Mouse (Mus musculus) hematopoietic stem cell, adult 5-6 weeks (primary cell): ENCODE data around the gene Opcml. TPM values are rescaled to one million over a fixed set of nuclear protein-coding genes. Genes with fewer than 3 reads are reported as not detected.

Experiments used
- ATAC-seq, 2 experiments: fragments of 125-278 bp in 1 of 2; replicated peaks in 1 of 2; 2 replicates each; pipeline ENCODE4 v1.8.0; 2016 to 2017; ENCODE audit warnings: inconsistent platforms in 2 of 2, mild to moderate bottlenecking in 2 of 2, moderate number of reproducible peaks in 2 of 2, low read depth in 1 of 2, moderate TSS enrichment in 1 of 2; ENCODE audit not compliant: low FRiP score in 2 of 2, poor library complexity in 2 of 2, severe bottlenecking in 2 of 2, insufficient read depth in 1 of 2, low TSS enrichment in 1 of 2
- total RNA-seq: library from RNA; stranded (forward); fragments of 172-1452, 232-1000 nt; gene quantifications from 2 replicates; pipeline ENCODE4 v1.2.3, GENCODE M21; 2017

Opcml gene
- total RNA-seq, 1 experiment from 2014 or later = not detected

DNA sequence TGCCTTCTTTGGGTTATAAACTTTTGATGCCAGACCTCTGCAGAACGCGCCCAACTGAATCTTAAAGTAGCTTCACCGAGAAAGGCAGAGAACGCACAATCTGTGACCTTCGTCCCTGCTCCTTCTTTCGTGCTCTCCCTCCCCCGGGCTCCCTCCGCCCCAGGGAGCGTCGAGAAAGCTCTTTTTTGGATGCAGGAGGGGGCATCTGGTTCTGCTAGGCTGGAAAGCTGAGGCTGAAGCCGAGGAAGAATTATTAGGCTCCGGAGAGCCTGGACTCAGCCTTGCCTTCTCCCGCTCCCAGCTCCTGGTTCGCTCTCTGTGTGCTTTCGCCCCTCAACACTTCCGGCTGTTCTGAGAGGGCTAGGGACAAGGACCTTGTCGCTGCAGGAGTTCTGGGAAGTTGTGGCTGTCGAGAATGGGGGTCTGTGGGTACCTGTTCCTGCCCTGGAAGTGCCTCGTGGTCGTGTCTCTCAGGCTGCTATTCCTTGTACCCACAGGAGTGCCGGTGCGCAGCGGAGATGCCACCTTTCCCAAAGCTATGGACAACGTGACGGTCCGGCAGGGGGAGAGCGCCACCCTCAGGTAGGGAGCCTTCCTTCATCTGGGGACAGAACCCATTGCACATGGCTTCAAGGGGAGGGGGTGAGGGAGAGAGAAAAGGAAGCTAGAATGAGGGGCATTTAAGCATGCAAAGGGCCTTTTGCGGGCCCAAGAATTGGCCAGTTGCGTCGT is 613.4 kb downstream of the Opcml start:
- ATAC-seq = no peak

DNA sequence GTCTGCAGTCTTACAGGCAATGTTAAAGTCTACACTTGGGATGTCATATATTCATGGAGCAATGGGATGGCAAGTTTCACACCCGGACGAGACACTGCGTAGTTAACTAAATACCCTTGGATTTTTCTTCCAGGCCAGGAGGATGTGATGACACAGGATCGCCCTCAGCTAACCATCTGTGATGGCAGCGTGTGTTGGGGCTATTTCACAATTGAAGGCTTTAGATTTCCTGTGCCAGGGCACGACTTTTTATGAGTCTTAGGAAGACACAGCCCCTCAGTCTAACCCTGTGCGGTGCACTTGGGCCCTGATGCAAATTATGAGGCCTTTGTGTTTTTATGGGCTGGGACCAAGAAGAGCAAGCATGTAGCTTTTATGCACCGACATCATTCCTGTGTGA is 614.0 kb downstream of the Opcml start:
- no peak for ATAC-seq

DNA sequence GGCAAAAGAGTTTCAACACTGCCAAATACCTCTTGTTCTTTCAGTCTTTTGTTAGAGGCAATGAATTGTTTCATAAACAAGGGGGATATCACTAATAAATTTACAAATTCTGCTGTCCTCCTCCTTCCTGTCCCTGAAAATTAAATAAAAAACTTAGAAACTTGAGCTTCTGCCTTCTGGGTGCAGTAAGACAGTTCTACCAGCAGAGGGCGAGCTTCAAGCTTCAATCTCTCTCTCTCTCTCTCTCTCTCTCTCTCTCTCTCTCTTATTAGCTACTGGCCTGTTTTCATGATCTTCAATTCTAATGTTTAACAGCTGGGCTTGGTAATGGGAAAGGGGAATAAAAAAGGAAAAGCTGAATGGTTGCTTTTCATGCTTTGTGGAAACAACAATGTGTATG is 615.2 kb downstream of the Opcml start:
- ATAC-seq = peak in 1 of 2 experiments; percentile 35; a peak in 1 of 4 replicates

DNA sequence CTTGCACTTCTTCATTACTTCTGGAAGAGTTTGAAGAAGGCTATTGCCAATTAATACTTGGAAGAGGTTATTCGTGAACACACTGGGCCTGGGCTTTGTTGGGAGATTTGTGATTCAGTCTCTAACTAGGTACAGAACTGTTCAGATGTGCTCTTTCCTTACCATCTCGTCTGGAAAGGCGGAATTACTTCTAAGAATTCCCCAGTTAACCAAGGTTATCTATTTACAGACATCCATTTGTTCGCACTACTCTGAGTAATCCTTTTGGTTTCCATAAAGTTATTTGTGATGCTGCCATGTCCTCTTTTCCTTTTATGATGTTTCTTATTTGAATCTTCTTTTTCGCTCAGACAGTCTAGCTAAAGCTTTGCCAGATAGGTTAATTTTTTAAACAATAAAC is 630.2 kb downstream of the Opcml start:
- ATAC-seq = no peak

DNA sequence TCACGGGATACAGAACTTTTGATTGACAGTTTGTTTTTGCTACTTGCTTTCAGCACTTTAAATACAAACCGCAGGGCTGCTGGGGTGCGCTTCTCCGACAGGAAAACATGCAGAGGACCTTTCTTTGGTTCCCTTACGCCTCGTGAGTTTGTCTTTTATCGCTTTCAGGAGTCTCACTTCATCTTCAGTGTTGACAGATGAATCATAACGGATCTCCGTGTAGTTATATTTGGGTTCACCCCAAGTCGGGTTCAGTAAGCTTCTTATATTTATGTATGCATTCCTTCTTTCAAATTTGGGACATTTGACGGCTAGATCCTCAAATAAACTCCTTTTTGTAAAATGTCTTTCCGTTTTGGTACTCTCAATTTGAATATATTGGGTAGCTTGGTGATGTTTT is 632.8 kb downstream of the Opcml start:
- no peak for ATAC-seq

DNA sequence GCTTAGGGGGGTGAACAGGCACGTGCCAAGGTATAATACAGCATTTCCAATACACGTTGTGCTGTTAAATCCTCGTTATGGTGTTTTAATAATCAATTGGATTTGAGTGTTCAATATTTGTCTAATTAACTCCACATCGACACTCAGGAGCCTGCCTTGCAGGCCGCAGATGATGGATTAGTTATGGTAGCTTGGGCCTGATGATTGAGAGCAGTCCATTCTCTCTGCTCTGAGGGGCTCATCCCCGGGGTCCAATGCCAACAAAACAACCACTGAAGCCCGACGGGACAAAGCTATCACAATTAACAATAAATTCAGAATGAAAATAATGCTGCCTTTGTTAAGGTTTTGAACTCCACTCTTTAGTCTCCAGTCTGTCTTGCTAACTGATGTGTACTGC is 641.6 kb downstream of the Opcml start:
- no peak for ATAC-seq

DNA sequence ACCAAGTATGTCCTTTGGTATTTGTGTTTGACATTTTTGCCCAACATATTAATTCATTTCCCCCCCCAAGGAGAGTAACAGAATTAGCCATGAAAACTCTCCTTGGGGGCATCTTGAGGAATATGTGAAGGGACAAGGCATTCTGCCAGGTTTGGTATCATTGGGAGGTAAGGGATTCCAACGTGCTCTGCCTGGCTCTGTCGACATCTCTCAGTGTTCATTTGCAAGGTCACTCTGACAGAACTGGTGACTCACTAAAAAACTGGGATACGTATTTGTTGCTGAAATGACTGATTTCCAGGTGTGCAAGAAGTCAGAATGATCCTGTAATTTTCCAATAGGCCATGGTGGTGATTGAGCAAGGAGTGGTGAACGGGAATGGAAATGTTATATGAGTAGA is 648.2 kb downstream of the Opcml start:
- no peak for ATAC-seq

DNA sequence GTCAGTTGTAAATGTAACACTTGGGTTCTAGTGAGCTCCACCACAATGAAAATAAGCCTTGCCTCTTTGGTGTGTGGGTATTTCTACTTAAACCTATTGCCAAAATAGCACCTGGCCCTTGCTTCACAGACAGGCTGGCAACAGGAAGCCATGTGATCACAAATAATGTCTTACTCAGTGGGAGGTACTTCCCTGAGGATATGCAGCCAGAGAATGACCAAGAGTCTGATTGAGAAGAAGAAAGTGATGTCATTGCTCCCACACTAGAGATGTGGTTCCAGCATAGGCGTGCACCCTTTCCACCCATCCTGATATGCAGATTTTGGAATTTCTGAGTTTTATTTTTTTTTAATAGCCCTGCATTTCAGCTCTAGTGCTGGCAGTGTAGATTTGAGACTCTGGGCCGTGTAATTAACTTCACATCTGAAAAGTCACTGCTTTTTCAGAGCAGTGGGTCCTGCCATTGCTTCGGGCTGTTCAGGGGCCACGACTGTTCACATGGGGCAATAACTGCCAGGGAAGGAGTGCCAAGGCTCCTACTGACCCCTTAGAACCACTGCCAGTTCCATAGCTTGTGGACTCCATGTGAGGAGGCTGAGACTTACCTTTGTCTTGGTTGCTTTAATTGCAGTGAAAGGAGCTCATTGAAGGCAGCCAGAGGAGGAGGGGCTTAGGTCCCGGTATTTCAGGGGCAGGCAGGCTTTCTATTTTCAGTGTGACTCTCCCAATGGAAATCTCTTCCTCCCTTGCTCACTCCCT is 649.0 kb downstream of the Opcml start:
- ATAC-seq = no peak

DNA sequence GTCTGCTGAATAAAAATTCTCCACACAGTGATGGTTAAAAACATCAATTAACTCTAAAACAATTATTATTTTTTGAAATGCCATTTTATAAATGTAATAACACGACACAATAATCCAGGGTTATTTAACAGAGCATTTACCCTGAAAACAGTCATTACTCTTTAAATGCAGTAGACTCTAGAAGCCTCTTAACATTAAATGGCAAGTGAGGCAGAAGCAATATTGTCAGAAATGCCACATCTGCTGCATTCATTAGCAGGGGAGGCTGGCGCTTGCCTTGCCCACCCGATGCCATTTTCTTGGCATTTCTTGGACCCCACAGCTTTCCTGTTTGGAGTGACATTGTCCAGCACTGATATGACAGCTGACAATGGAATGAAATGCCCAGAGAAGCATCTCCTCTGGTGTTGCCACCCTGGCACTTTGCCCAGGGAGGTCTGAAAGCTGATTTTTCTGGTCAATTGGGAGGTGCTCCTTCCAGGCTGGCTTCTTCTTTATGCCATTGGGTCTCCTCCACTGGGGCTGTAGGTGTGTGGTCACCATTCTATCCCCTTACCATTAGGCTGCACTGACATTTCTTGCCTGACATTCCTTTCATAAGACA is 649.7 kb downstream of the Opcml start:
- ATAC-seq = no peak

DNA sequence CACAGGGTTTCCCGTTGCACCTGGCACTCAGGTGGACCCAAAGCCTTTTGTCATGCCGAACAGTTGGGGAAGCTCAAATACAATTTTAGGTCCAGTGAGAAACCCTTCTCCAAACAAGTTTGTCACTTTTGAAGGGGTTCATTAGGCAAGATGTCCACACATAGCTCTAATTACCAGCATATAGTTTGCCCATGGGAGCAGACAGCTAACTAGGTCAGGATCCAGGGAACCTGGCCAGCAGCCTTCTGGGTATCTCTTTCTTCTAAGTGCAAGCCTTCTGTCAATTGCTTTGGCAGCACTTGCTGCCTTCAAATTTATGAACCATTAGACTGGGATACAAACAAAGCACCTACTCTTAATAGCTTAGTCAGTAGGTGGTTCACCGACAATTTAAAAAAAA is 653.9 kb downstream of the Opcml start:
- no peak for ATAC-seq

DNA sequence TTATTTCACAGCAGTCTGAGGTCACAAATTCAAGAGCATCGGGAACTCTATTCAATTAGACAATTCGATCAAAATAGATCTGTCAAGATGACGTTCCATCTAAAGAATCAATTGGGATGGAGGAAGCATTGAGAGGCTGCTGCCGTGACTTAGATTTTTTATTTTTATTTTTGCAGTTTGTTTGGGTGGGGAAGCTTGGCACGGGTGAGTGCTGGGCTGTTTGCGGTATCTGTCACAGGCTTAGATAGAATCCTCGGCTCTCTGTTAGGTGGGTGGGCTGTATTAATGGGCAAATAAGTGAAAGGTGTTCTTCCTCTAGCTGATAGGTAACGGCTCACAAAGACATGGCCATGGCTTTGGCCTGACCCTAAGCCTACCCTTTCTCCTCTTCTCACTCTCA is 654.4 kb downstream of the Opcml start:
- ATAC-seq = no peak

DNA sequence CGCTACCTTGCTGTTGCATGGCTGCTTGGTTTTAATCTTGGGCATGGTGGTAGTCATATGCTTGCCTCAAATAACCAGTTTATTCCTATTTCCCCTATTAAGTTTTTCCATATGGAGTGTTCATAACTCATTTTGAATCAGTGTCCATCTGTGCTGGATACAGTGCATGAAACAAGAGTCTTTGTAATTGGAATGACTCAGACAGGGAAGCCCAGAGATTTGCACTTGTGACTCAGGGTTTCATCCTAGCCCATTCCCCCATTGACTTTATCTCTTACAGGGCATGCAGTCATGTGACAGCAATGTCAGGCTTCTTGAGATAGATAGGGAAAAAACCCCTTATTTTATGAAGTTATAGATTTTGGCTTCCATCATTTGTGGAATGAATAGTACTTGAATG is 655.3 kb downstream of the Opcml start:
- ATAC-seq = no peak

DNA sequence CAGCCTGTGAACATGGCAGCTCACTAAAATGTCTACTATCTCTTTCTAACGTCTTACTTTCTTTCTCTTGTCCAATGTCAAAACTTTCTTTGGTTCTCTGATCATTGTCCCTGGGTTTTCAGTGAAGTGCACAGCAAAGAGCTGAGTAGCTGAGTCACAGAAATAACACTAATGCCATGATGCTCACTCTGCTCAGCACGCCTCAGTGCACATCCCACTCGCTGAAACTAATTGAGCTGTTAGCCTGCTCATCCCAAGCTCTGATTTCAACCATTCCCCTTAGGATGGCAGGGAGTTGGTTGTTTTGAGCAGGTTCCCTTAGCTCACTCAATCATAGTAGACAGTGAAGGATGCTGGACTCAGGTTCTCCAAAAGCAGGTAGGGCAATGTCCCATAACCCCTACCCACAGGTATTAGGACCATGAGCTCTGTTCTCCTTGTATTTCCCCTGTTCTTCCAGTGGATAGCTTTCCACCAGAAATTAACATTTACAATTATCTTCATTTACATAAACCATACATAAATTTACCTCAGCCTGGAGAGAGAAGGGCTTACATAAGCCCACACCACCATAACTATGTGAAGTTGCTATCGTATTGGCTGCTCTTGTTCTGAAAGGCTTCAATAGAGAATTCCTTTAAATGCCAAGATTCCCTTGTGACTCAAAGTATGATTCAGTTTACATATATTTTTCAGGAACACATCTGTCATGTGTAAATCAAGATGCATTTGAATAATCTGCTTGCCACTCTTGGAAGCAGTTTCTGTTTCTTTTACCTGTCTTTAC is 655.9 kb downstream of the Opcml start:
- no peak for ATAC-seq

DNA sequence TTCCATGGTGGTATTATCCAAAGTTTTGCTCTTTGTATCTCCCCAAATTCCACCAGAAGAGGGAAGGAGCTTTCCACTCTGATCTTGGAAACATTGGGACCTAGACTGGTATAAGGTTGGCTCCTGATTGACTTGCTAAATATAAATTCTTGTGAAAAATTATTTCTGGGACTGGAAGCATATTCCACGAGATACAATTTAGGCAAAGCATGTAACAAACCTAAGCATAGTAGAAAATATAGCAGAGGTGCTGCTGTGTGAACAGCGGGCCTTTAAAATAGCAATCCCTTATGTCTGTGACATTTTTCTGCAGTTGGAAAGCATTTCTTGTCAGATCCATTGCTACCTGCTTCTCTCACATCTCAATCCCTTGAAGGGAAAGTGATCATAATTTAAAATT is 661.9 kb downstream of the Opcml start:
- ATAC-seq = no peak

DNA sequence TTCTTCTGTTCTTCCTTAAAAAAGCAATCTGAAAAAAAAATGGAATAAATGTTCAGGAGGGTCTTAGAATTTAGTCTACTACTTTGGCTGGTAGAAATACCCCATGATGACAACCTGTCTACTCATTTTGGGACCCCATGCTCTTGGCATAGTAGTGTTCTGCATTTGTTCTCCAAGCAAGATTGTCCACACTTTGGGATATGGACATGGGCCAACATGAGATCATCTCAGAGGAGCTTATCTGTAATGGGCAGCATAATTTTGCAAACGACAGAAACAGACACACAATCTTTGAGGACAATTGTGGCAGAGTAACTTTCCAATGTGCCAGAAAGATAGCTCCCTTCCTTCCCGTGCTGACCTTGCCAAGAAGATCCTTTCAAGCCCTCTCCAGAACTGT is 662.5 kb downstream of the Opcml start:
- ATAC-seq = no peak

DNA sequence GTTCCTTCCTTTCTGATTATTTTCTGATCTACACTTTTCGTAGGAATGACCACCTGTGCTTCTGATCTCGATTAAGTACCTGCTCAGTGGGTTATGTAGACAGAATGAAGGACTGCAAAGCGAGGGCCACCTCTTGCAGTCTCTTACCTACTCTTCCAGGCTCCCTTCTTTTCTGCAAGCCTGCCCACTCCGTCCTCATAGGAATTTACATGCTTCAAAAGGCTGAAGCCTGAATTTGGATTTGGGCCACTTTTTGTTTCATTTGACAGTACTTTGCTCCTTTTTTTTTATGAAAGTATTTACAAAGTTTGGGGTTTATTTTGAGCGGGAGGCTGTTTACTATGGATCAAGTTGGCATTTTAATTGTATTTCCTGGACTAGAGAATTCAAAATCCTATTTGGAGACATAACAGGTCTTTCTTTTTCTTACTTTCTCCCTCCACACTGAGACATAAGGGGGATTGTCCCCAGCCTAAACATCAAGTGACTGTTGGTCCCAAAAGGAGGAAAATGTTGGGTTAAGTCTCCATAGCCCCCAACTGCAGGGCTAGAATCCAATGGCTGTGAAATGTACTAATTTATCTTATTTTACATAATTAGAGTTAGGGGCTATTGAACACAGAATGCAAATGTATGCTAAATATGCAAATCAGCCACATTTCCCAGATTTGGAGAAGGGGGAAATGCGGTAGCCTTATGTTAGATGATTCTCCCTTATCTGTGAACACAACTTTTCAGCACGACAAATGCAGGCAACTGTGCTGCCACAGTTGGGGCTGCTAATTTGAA is 667.6 kb downstream of the Opcml start:
- no peak for ATAC-seq

DNA sequence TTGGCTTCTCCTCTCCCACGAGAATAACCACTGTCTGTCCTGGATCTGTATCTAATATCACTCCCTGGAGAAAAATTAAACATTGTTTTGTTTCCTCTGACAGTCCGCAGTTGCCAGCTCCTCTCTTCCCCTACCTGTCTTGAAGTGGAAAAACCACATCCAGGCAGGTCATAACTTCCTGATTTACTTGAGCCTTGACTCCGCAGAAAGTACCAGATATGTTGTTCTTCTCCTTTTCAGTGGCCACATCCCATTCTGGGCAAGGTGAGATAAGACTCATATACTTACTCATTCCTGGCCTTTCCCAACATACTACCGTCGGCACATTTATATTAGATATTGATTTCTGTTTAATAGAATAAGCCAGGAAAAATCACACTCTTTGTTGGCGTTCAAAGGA is 673.0 kb downstream of the Opcml start:
- peak; percentile 93 to 94 for ATAC-seq
